In genomic region chr8:103763821-103764220, GRCm38 (mm10) we compare ENCODE assay signal across 13 mouse cellular contexts.
DNase-seq lines count a peak whose midpoint lies in the region.
"Had no signal": no experiment of that assay in that cellular context is flagged by ENCODE, and none has a peak within 500 bp of the region (broad histone marks: within the 10 kb centered on the region; RNA-seq: fewer than 3 reads in every experiment).

No protein-coding gene starts in this region.

- DNase-seq in adrenal gland, postnatal 10 days: peak; percentile 10
- no peak for DNase-seq in adrenal gland, postnatal 25 days
- DNase-seq in Muller cell, postnatal 12 days (ENCODE audit: inconsistent ontology term): peak; percentile 56
- DNase-seq in adrenal gland, postnatal 36 days: peak; percentile 8 to 17
- no peak for DNase-seq in cerebellum, adult 11-12 months
- DNase-seq in gastrocnemius, postnatal 10 days: no peak
- DNase-seq: cerebellum, adult 2 months; cerebellum, adult 9-11 months; cerebellum, postnatal 25 days; gastrocnemius, postnatal 36 days; heart, postnatal 36 days; kidney, adult 11 months; kidney, adult 8-10 months had no signal

Comparison
In these comparisons a context has a peak if more than half of its experiments do, and no peak if none do; other contexts are left out.
1. DNase-seq: peak in adrenal gland, postnatal 10 days (single experiment), Muller cell, postnatal 12 days (single experiment) and adrenal gland, postnatal 36 days (2 of 2); none in adrenal gland, postnatal 25 days (single experiment), cerebellum, adult 11-12 months (single experiment) and gastrocnemius, postnatal 10 days (single experiment).